Mouse (Mus musculus) liver, embryonic 13.5 days (tissue): Measurements from ENCODE around the gene Slc6a16. TPM values are rescaled to one million over a fixed set of nuclear protein-coding genes. Genes with fewer than 3 reads are reported as not detected.

Source experiments
- ATAC-seq: fragments of 200-750 bp; cut with Nextera tagmentation; 2 replicates; pipeline ENCODE4 v1.8.0; 2017; ENCODE audit warnings: low read depth, mild to moderate bottlenecking, moderate number of reproducible peaks, moderate library complexity
- DNase-seq: peaks from one replicate; pipeline ENCODE4 v3.0.0; 2022
- H3K27ac ChIP-seq: fragments of 300-500 bp; sonication (generic); 2 replicates; pipeline ENCODE4 v1.5.1; 2015; ENCODE audit warnings: moderate library complexity, mild to moderate bottlenecking, inconsistent platforms
- H3K27me3 ChIP-seq: fragments of 300-500 bp; sonication (generic); 2 replicates; pipeline ENCODE4 v1.6.1; 2015; ENCODE audit warnings: mild to moderate bottlenecking, inconsistent platforms
- H3K36me3 ChIP-seq: fragments of 300-500 bp; sonication (generic); 2 replicates; pipeline ENCODE4 v1.6.1; 2015; ENCODE audit warnings: mild to moderate bottlenecking, inconsistent platforms
- H3K4me1 ChIP-seq: fragments of 300-500 bp; sonication (generic); replicated peaks from 2 replicates; pipeline ENCODE4 v1.6.1; 2015; ENCODE audit warnings: inconsistent platforms
- H3K4me2 ChIP-seq: fragments of 300-500 bp; sonication (generic); 2 replicates; pipeline ENCODE4 v1.6.1; 2015; ENCODE audit warnings: inconsistent platforms, mild to moderate bottlenecking, moderate library complexity
- H3K4me3 ChIP-seq: fragments of 300-500 bp; sonication (generic); replicated peaks from 2 replicates; pipeline ENCODE4 v1.5.1; 2015; ENCODE audit warnings: mild to moderate bottlenecking, inconsistent platforms
- H3K9ac ChIP-seq: fragments of 300-500 bp; sonication (generic); 2 replicates; pipeline ENCODE4 v1.6.1; 2015; ENCODE audit warnings: mild to moderate bottlenecking, inconsistent platforms
- H3K9me3 ChIP-seq: fragments of 300-500 bp; sonication (generic); replicated peaks from 2 replicates; pipeline ENCODE4 v1.6.1; 2016; ENCODE audit warnings: inconsistent platforms
- WGBS: fragments of 180-500 bp; shearing (Covaris S2); methylation state at CpG from one replicate; pipeline ENCODE4 v1.1.7; 2015; ENCODE audit not compliant: insufficient replicate concordance; 5-methylcytosine and 5-hydroxymethylcytosine counted together
- polyA plus RNA-seq: library from polyadenylated mRNA; unstranded; fragments of >200 nt; fragmentation: Nextera tagmentation; extraction: Ambion mirVana; gene quantifications from 2 replicates; pipeline ENCODE4 v1.2.1, GENCODE M21; 2015

Gene Slc6a16
- polyA plus RNA-seq, 1 experiment from 2014 or later = not detected

DNA sequence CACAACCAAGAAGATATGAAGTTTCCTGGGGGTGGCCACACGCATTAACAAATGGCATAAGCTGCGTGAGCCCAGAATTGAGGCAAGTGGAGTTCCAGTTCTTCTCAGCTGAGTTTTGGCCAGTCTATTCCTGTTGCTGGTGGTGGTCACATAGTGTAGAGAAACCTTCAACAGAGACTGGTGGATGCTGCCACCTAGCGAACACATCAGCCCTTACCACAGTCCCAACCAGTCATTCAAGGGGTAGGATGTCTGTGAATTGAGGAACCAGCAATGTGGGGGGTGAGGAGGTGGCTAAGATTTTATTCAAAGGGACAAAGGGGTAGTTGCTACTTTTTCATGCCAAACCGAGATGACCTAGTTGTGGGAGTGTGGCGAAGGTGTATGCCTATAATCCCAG, 58.9 kb downstream of the Slc6a16 start:
- DNase-seq (peak; percentile 19), ATAC-seq (no peak)
- H3K9me3 ChIP-seq = no peaks in the 10 kb centered on the region
- no peak overlapping the region for H3K4me2 ChIP-seq
- no peak overlapping the region for H3K9ac ChIP-seq
- 11% methylated on average over 5 of the region's 5 CpGs for WGBS
- no peaks in the 10 kb centered on the region for H3K4me1 ChIP-seq
- H3K4me3 ChIP-seq = no peak overlapping the region
- H3K27ac ChIP-seq = no peak overlapping the region
- no peaks in the 10 kb centered on the region for H3K36me3 ChIP-seq
- peaks cover 14% of the 10 kb centered on the region for H3K27me3 ChIP-seq

DNA sequence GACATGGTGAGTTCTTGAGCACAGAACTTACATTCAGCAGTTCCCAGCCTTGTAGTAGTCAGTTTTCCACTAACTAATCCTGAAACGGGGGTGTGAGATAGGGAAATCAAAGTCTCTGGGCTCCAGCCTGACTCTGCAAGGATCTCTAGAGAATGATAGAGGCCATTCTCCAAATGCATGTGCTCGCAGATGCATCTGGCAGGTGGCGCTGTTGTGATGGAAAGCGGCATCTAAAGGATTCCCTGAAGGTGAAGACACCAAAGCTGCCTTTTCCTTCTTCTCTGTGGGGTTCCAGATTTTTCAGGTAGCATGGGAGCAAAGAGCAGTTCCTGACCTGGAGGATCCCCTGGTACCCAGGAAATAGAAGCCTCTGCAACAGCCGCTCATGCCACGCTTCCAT, 59.4 kb downstream of the Slc6a16 start:
- Histone ChIP-seq H3K27me3 (peaks cover 14% of the 10 kb centered on the region), H3K4me2 (no peak overlapping the region), H3K36me3 (no peaks in the 10 kb centered on the region), H3K9me3 (no peaks in the 10 kb centered on the region), H3K4me3 (no peak overlapping the region), H3K4me1 (peaks cover 2% of the 10 kb centered on the region; the same call in 1 of the 2 replicates), H3K9ac (no peak overlapping the region), H3K27ac (no peak overlapping the region)
- DNase-seq = peak; percentile 11
- ATAC-seq = no peak
- 19% methylated on average over 6 of the region's 6 CpGs for WGBS

DNA sequence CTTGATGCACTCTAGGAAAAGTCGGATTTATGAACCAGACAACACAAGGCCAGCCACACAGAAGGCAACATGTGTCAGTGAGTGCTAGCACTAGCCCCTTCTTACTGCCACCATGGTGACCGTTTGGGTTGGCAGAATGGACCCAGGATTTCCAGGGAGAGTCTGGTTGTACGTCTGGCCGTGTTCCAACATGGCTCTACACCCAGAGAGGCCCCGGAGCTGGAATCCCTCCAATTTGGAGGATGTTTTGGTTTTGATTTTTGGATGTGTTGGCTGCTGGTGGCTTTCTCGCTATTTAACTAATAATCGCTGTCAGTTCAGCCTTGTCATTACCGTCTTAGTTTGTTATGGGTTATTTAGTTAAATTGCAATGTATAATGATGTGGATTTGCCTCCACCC, 61.7 kb downstream of the Slc6a16 start:
- Histone ChIP-seq H3K9ac (no peak overlapping the region), H3K27ac (no peak overlapping the region), H3K9me3 (no peaks in the 10 kb centered on the region), H3K27me3 (peaks cover 14% of the 10 kb centered on the region), H3K36me3 (no peaks in the 10 kb centered on the region), H3K4me2 (no peak overlapping the region), H3K4me1 (peaks cover 5% of the 10 kb centered on the region; the same call in 1 of the 2 replicates), H3K4me3 (no peak overlapping the region)
- no peak for ATAC-seq
- 68% methylated on average over 8 of the region's 8 CpGs for WGBS
- no peak for DNase-seq

DNA sequence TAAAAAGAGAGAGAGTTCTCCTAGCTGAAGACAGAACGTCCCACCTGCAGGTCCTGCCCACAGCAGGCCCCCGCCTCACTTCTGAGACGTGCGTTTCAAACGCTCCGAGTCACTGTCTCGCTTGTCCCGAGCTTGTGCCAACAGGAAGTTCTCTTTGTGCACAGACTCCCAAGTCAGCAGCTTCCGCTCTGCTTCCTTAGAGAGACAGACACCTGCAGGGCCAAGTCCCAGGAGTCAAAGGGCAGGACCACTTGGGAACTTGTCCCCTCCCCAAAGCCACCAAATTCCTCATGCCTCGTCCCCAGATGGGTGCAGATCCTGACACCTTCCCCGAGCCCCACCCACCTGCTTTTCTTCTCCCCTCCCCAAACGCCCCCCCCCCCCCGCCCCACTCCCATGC, 64.0 kb downstream of the Slc6a16 start:
- H3K9me3 ChIP-seq = no peaks in the 10 kb centered on the region
- no peak overlapping the region for H3K4me3 ChIP-seq
- WGBS = 21% methylated on average over 13 of the region's 13 CpGs
- DNase-seq = no peak
- no peaks in the 10 kb centered on the region for H3K36me3 ChIP-seq
- H3K9ac ChIP-seq = no peak overlapping the region
- peaks cover 5% of the 10 kb centered on the region; the same call in 1 of the 2 replicates for H3K4me1 ChIP-seq
- H3K27ac ChIP-seq = no peak overlapping the region
- peaks cover 14% of the 10 kb centered on the region for H3K27me3 ChIP-seq
- ATAC-seq = no peak
- H3K4me2 ChIP-seq = no peak overlapping the region

DNA sequence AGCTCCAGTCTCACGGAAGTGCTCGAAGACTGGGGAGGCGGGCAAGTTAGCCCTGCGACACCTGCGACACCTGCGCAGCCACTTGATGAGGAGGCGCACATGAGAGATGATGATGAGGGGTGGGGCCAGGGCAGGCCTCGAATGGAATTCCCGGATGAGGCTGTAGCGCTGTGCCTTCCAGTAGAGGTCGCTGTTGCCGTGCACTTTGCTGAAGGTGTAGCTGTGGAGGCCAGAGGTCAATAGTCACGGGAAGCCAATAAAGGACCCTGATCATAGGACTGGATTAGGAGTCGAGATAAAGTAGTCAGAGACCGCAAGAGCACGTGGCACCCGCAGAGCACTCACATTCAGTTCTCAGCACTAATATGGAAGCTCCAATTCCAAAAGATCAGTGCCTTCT, 64.4 kb downstream of the Slc6a16 start:
- DNase-seq = peak; percentile 45
- Histone ChIP-seq H3K4me3 (no peak overlapping the region), H3K27me3 (peaks cover 14% of the 10 kb centered on the region), H3K4me1 (peaks cover 5% of the 10 kb centered on the region; the same call in 1 of the 2 replicates), H3K36me3 (no peaks in the 10 kb centered on the region), H3K27ac (no peak overlapping the region), H3K9ac (no peak overlapping the region), H3K4me2 (no peak overlapping the region), H3K9me3 (no peaks in the 10 kb centered on the region)
- 3% methylated on average over 17 of the region's 17 CpGs for WGBS
- peak; percentile 43; the same call in 1 of the 2 replicates for ATAC-seq

DNA sequence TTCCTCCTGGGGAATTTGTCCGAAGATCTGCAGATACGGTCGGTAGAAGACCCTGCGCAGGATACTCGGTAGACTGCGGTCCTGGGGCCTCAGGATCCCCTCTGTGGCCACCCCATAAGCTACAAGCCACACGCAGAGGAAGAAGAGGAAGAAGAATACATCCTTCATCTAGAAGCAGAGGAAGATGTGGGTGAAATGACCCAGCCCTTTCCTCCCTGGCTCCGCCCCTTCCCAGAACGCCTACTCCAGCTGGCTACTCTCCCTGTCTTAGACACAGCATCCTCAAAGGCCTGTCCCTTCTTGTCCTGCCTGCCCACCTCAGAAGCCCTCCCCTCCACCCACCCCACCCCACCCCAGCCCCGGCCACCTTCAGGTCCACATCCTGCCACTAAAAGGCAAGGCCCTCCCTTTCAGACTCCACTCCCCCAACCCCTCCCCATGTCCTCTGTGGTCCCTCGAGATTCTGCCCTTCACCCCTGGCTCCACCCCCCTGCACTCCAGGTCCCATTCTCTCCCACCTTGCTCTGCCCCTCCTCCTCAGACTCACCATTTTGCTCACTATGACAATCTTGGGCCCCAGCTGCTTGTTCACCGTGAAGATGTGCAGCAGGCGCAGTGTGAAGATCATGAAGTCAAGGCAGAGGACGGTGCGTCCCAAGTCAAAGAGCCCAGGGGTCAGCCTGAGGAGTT, 67.8 kb downstream of the Slc6a16 start:
- DNase-seq (no peak), ATAC-seq (no peak)
- Histone ChIP-seq H3K4me3 (no peak overlapping the region), H3K9me3 (no peaks in the 10 kb centered on the region), H3K36me3 (no peaks in the 10 kb centered on the region), H3K9ac (no peak overlapping the region), H3K4me2 (no peak overlapping the region), H3K4me1 (peaks cover 7% of the 10 kb centered on the region; the same call in 1 of the 2 replicates), H3K27ac (no peak overlapping the region), H3K27me3 (0 out of 2 replicates have a peak, but pooled peaks cover 4% of the 10 kb centered on the region)
- WGBS = 24% methylated on average over 15 of the region's 15 CpGs

DNA sequence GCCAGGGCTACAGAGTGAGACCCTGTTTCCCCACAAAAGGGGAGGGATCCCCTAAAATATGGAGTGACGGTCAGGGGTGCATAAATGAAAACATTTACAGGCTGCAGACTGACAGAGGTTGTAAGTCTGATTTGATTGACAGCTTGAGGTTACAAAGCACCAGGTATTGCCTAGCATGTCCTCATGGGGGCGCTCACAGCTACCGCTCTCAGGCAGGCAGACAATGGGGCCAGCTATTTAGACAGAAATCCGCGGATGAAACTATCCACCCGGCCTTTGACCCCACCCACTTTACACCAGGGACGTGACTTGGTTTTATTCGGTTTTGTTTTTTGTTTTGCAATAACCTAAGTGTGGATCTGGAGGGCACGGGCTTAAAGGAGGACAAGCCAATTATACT, 68.6 kb downstream of the Slc6a16 start:
- no peak overlapping the region for H3K9ac ChIP-seq
- no peaks in the 10 kb centered on the region for H3K9me3 ChIP-seq
- no peak overlapping the region for H3K4me3 ChIP-seq
- H3K27ac ChIP-seq = no peak overlapping the region
- DNase-seq (no peak), ATAC-seq (no peak)
- H3K36me3 ChIP-seq = no peaks in the 10 kb centered on the region
- no peak overlapping the region for H3K4me2 ChIP-seq
- no peaks in the 10 kb centered on the region for H3K27me3 ChIP-seq
- peaks cover 7% of the 10 kb centered on the region; the same call in 1 of the 2 replicates for H3K4me1 ChIP-seq
- WGBS = 15% methylated on average over 9 of the region's 9 CpGs

DNA sequence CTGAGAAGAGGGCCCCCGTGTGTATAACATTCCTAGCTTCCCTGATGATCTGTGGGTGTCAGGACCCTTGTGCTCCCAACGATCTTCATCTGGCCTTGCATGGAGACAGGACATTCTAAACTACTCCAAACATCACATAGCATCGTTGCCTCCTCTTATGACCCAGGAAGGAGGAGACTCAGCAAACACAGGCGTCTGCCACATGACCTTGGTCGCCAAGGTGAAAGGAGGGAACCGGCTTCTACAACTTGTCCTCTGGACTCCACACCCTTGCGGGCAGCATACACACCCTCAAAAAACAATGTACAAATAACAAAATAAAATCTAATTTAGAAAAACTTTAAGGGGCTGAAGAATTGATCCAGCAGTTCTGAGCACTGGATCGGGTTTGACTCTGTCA, 71.1 kb downstream of the Slc6a16 start:
- WGBS = 42% methylated on average over 8 of the region's 8 CpGs
- Histone ChIP-seq H3K4me1 (0 out of 2 replicates have a peak, but pooled peaks cover 2% of the 10 kb centered on the region), H3K4me2 (no peak overlapping the region)

DNA sequence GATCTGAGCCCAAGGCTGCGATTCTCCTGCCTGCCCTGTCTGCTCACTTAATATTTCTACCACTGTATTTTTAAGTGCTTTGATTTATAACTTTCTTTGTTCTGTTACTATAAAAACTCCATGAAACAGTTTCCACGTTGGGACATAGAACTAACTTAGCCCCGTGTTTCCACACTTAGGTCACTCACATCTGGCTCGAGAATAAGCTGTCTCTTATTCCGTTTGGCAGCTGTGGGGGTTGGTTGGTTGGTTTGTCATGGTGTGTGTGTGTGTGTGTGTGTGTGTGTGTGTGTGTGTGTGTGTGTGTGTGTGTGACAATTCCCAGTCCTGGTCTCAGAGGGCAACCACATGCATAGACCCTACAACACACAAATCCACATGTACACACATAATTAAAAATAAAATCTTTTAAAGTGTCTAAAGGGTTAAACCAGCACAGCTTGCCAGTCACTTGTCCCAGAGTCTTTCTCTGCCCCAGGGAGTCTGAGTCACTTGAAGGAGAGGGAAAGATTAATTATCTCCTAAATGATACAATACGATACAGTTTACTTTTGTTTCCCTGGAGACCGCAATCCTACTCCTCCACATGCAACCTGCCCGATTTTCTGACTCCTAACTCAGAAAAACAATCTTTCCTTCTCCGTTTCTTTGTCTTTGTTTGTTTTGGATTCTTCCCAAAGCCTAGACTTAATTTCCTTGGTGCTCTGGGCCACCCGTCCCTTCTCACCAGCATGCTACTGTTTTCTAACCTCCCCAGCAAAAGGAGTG, 72.0 kb downstream of the Slc6a16 start:
- H3K9ac ChIP-seq = no peak overlapping the region
- ATAC-seq = no peak

More for the DNA sequence above, 71.1 kb downstream of the Slc6a16 start:
- H3K27me3 ChIP-seq = no peaks in the 10 kb centered on the region
- DNase-seq = no peak
- H3K9me3 ChIP-seq = no peaks in the 10 kb centered on the region
- no peak overlapping the region for H3K9ac ChIP-seq
- H3K36me3 ChIP-seq = no peaks in the 10 kb centered on the region
- H3K27ac ChIP-seq = no peak overlapping the region
- no peak for ATAC-seq
- H3K4me3 ChIP-seq = no peak overlapping the region

DNA sequence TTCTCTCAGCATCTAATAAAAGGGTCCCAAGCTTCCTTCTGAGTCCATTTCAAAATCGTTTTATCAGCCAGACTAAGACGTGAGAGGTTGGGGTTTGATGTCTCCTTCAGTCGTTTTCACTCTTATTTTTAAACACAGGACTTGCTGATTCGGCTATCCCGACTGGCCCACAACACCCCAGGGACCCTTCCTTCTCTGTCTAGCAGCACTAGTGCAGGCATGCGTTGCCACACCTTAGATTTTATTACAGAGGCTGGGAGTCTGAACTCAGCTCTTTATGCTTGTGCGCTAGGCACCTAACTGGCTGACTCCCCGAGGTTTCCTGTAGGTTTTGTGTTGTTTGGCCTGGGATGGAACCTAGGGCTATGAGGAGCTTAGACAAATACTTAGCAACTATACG, 72.6 kb downstream of the Slc6a16 start:
- WGBS = 48% methylated on average over 9 of the region's 9 CpGs
- H3K9me3 ChIP-seq = no peaks in the 10 kb centered on the region
- DNase-seq = no peak
- no peak overlapping the region for H3K4me2 ChIP-seq
- no peaks in the 10 kb centered on the region for H3K27me3 ChIP-seq
- no peak for ATAC-seq
- 0 out of 2 replicates have a peak, but pooled peaks cover 2% of the 10 kb centered on the region for H3K4me1 ChIP-seq
- H3K27ac ChIP-seq = no peak overlapping the region
- H3K9ac ChIP-seq = no peak overlapping the region
- no peak overlapping the region for H3K4me3 ChIP-seq
- no peaks in the 10 kb centered on the region for H3K36me3 ChIP-seq

More for the DNA sequence above, 72.0 kb downstream of the Slc6a16 start:
- Histone ChIP-seq H3K27me3 (no peaks in the 10 kb centered on the region), H3K4me1 (0 out of 2 replicates have a peak, but pooled peaks cover 2% of the 10 kb centered on the region), H3K4me3 (no peak overlapping the region), H3K36me3 (no peaks in the 10 kb centered on the region), H3K4me2 (no peak overlapping the region), H3K9me3 (no peaks in the 10 kb centered on the region), H3K27ac (no peak overlapping the region)
- no peak for DNase-seq
- 49% methylated on average over 10 of the region's 10 CpGs for WGBS

DNA sequence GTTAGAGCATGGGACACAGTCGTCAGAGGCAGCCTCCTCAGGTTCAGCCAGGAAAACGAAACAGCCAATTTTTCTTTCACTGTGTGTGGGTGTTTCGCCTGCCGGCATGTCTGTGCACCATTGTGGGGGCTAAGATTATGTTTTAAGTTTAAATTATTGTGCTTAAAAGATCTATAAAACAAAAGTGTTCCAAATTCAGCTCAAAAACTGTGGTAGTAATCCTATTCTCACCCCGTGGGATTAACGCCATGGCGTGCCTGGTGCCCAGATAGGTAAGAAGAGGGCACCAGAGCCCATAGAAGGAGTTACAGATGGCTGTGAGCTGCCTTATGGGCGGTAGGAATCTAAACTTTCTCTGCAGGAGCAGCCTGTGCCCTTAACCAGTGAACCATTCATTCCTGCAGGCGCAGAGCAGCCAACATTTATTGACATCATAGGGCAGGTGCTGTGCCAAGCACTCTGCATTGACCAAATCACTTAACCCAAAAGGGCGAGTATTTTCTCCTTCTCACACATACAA, 74.4 kb downstream of the Slc6a16 start:
- WGBS = 72% methylated on average over 10 of the region's 10 CpGs
- Histone ChIP-seq H3K4me1 (0 out of 2 replicates have a peak, but pooled peaks cover 2% of the 10 kb centered on the region), H3K4me2 (no peak overlapping the region), H3K27ac (no peak overlapping the region), H3K4me3 (no peak overlapping the region), H3K27me3 (no peaks in the 10 kb centered on the region), H3K9me3 (no peaks in the 10 kb centered on the region), H3K36me3 (no peaks in the 10 kb centered on the region), H3K9ac (no peak overlapping the region)
- ATAC-seq = no peak
- DNase-seq = no peak
